Mouse (Mus musculus) ES-CJ7 (cell line): ENCODE measurements at regions not wholly inside any gene's neighbourhood (a gene's known extent, or its start where the extent isn't known, plus 50 kb on each side); places are given as distances from the start of the nearest gene placed in this dataset.

ENCODE experiments used
- DNase-seq: peaks from one replicate; pipeline ENCODE4 v3.0.0; 2011; ENCODE audit warnings: low read depth, low spot score

DNA sequence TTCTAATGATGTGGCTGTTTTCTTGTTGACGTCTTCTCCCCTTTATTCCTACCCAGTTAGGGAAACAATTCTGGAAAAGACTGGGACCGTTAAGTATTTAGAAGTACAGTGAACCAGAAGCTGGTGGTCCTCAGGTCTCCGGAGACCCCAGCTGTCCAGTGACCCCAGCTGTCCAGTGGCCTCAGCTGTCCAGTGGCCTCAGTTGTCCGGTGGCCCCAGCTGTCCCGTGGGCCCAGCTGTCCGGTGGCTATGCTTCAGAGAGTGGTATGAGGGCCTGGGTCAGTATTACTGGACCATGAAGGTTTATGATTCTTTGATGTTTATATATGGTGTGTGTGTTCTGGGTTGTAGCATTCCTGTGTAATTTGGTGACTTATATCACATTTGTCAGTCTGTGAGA lies 186.6 kb downstream of the Zfp326 start:
- DNase-seq, result no peak

DNA sequence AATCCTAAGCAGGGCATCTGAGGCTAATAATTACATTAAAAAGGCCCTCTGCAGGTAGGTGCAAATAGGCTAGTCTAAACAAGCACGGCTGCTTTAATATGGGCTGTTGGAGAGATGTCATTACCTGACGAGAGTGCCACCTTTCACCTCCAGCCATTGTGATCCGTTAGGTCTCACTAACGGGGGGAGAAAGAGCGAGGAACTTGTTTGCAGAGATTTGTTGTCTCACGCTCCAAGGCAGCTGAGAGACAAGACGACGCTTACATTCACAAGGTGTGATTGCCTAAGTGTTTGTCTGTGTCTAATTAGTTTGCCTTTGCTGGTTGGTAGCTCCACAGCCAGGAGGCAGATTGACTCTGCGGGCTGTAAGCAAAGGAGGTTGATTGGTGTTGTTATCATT lies 180.3 kb downstream of the Zfp326 start:
- DNase-seq, result no peak

DNA sequence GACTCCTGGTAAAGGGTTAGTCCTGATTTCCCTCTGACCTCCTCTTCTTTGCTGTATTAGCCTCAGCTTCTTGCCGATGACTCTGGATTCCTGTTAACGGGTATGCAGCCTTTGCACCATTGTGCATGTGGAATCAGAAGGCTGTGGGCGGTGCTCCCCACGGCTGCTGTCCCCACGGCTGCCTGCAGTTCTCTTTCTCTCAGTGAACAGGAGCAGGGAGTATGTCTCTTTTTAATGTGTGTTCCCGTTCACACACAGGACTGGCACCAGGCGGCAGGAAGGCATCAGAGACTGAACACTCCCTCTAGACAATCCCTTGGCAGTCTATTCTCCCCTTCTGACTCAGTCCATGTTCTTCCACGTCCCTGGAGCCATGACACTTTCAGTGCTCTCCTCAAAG lies 178.9 kb downstream of the Zfp326 start:
- no peak for DNase-seq

DNA sequence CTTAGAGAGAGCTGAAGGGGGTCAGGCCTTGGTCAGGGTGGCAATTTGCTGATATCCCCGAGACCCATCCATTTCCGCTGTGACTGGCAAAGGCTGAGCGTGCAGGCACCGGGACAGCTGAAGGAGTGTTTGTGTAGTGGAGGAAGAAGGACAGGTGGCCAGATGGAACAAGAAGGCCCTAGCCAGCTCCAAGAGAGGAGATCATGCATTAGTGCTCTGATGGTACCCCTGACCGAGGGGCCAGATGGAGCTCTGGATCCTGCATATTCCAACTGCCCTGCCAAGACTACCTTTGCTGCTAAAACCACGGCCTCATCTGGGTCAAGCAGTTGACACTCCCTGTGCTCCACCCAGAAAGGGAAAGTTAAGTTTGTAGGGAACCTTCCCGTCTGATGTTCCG lies 174.7 kb downstream of the Zfp326 start:
- DNase-seq, result no peak

DNA sequence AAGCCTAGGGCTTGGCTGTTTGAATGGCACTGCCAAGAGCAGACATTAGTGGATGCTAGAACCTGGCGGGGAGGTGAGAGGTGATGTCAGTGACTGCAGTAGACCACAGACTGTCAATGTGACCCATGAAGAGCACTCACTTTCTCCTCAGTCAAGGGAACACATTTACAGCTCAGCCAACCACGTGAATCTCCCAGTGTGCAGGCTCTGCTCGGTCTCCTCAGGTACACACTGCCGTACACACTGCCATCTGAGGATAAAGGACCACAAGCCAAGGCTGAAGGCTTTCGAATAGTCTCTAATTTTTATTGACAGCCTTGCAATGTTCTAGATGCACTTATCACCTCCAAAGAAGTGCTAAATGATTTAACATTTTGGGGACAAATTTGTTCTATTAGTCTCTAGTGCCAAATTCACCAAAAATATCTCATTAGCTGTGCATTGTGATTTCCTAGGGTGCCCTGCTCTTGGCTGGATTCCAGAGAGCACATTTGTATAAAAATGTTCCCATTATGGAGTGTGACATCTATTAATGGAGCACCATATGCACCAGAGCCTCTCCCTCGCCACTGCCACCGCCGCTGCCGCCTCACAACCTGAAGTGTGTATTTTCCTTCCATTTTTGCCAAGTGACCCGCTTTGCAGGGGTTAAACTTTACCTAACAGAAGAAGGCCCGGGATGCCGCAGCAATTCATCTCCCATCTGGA lies 168.7 kb downstream of the Zfp326 start:
- no peak for DNase-seq

DNA sequence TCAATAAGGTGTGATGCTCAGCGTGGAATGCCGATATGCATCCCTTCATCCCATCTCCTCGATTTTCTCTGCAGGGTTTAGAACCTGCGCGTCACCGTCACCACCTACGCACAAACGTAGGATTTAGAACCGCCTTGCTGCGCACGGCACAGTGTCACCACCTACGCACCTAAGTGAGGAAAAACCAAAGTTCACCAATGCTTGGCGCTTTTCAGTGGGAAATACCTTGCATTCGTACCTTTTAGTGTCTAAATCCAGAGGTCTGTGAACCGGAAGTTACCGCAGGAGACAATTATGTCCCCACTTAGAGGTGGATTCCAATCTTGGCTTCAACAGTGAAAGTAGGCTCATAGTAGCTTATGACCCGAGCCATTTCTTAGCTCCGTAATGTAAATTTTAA lies 162.0 kb downstream of the Zfp326 start:
- no peak for DNase-seq

DNA sequence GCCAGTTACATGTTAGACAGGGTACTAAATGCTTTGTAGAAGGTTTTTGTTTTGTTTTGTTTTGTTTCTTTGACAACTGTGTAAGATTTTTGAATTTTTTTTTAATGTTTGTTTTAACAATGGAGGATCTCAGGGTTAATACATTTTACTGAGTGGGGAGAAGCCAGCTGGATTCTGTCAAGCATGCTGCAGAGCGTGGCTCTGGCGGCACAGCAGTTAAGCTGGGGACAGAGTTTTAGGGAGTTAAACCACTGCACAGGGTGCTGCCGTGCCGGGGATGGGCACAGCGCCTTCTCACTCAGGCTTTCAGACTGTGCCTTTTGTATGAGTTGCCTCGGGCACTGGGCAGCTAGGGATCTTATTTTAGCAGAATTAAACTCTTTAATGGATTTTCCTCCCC lies 159.8 kb downstream of the Zfp326 start:
- no peak for DNase-seq

DNA sequence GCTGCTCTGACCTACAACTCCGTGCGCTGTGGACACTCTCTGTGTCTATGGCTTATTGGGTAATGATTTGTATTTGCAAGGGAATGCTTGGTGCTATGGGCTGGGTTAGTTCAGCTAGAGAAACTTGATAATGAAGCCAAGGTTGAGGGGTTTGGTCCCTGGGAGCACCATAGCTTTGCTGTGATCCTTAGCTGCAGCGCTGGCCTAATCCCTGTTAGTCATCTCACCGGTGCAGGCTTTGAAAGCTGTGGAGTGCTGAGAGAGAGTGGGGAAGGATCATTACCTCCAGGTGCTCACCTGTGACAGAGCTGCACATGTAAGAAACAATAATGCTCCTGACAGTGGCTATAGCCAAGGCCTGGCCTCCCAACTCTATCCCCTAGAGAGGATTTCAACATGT lies 156.6 kb downstream of the Zfp326 start:
- no peak for DNase-seq

DNA sequence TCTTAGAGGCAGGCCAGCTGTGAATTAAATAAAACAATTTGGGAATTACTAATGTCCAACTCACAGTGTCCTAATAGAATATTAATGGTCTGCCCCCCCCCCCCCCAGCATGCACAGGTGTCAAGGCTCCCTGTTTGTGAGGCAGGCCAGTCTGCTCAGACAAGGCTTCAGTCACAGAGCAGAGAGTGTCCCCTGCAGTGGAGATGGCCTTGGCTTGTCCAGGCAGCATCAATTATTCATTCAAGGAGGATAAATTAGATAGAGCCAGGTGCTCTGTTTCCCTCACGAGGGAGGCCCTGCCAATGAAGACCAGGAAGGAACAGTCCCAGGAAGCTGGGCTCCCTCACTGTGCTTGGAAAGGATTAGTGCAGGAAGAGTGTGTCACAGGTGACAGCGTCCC lies 150.5 kb downstream of the Zfp326 start:
- DNase-seq, result no peak

DNA sequence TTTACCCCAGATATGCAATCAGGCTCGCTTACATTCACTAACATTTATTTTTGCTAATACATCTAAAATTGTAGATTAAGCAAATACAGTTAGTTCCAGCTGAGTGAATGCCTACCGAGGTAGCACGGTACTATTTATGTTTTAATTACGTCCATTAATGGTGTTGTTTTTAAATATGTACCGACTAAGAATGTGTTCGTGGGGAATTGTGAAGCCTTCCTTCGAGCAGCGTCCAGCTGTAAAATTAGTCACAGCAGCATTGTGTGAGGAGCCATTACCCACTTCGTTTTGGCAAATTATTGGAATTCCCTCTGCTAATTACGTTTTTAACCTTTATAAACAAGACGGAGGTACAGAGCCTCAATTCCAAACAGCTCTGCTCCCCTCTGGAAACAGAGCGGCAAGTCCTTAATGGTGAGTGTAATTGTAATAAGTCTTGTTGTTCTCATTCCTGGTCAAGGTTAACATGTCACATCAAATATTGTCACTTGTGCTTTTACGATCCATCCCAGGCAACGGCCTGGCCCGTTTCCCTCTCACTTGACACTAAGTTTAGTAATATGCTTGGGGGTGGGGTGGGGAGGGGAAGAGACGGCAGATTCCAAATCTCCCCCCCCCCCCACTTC lies 128.0 kb downstream of the Zfp326 start:
- DNase-seq, result no peak

DNA sequence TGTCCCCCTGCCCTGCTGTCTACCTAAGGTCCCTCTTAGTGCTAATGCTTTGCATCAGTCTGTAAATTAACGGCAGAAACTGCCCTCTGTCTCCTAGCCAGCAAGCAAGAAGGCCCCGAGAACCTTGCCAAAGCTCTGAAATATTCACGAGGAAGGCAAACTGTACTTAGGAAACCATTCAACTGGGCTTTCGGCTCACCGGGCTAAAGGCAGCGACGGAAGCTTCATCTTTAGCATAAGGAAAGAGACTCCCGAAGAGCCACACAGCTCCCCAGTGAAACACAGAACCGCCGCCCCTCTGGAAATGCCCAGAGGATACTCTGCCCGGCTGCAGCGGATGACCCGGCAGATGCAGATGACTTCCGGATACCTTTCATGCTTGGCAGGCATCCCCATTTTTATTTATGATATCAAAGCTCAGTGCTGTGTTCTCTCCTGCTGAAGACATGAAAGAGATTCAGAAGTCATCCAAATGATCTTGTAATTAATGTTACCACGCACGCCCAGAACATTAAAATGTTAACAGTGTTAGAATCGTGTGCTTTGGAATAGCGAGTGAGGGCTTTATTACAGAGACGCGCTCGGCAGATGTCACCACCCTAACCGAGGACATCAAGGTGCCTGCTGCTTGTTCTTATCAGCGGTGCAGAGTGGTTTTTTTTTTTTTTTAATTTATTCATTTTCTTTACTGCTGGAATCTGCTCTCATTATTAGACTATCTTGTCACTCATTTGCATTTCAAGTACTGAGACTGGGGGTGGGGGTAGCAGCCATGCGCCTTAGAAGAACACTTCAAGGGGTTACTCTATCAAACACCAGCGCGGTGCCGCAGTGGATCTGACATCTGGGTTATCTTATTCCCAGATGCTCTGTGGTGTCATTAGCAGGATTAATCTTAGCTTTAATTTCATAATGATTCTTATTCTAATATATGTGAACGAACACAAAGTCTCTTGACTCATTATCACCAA lies 127.2 kb downstream of the Zfp326 start:
- no peak for DNase-seq

DNA sequence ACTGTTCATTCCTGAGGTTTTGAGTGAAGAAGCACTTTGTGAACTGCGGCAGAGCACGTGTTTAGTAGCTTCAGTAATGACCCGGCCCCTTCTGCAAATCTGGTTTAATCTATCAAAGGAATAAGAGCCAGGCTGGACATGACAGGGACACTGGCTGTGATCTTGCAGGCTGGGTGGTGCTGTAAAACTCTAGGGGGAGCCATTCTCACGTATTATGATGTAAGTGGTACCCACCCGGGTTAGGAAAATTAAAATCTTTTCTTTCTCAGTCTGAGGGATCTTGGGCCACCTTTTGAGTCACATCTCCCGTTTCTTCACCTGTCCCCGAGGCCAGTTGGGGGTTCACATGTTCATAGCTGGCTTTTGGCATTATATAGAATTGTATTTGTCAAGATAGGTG lies 126.0 kb downstream of the Zfp326 start:
- no peak for DNase-seq

DNA sequence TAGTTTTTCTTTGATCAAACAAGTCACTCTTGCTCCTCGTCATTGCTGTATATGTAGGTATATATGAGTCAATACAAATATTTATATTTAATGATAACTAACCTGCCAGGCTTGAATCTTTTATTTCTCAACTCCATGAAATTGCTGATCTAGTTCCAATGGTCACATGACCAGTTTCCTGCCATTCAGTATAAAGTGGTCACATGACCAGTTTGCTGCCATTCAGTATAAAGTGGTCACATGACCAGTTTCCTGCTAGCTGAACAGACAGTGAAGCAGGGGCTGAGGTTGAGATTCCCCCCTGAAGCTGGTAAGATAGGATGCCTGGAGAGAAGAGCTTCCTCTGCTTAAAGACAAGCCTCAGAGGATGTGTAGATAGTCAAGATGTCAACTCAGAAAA lies 117.9 kb downstream of the Zfp326 start:
- DNase-seq, result no peak

DNA sequence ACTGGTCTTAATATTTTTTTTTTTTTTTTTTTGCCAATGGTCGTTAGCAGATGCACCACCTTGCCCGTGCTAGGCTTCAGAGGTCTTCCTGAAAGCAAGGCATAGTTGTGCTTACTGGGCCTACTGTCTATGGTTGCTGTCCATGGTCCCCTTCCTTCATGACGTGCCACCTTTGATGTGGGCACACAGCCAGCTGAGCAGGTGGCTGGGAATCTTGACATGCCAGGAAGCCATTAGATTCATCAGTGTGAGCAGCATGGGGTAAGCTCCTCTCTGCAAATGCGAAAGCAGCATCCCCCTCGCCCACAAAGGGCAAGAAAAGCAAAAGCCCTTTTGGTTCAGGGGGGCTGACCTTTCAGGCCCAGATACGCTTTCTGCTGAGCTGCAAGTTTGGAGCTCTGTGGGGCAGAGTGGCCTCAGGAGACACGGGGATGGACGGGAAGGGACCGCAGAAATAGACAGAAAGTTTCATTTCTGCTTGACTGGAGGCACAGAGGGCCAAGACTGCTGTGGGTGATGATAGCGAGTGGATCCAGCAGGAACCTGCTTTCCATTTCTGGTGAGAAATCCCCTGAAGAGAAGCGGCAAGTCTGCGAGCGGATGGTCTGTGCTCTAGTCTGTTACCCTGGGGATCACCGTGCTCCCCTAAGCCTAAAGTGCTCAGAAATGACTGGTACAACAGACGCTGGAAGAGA lies 116.8 kb downstream of the Zfp326 start:
- DNase-seq, result peak; percentile 8

DNA sequence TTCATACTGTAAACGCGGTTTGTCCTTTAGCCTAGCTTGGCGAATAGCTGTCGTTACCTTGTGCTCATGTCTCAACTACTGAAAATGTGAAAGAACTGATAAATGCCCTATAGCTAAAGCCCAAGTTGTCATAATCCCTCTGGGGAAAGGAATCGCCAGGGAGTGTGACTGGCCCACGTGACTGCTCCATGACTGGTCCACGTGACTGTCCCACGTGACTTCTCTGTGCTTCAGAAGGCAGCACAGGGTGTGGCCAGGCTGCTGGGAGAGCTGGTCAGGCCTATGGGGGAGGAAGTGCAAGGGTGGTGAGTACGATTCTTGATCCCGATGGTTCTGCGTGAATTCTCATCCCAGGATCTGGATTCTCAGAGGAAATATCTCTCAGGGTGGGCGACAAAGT lies 114.4 kb downstream of the Zfp326 start:
- peak; percentile 42 for DNase-seq

DNA sequence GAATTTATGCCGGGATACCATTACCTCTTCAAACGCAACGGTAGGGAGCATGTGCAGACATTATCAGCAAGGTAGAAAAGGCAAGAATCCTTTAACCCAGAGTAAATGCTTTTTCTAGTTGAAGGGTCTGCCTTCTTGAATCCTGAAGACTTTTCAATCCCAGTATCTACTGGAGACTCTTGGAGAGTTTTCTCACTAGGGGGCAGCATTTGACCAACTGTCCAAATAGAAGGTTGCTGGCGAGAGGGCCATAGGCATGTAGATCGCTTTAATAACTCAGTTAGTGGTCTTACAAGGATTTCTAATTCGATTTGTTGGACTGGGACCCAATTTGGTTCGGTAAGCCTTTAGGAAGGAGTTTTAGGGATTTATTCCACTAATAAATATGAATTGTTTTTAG lies 110.0 kb downstream of the Zfp326 start:
- DNase-seq, result peak; percentile 70

DNA sequence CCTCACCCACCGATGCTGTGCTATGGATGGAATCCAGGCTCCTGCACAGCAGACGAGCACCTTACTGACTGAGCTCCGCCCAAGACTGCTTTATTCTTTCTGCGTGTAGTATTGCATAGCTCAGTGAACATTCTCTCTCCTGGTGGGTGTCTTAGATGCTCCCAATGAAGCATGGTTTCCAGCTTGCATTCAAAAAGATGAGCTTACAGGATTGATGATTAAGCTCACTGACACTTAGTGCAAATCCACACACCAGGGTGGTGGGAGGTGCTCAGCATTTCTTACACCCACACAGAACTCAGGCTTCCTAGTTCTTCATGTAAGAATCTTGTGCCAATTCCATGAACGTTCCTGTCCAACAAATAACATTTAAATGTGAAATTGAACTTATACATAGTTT lies 106.8 kb downstream of the Zfp326 start:
- no peak for DNase-seq

DNA sequence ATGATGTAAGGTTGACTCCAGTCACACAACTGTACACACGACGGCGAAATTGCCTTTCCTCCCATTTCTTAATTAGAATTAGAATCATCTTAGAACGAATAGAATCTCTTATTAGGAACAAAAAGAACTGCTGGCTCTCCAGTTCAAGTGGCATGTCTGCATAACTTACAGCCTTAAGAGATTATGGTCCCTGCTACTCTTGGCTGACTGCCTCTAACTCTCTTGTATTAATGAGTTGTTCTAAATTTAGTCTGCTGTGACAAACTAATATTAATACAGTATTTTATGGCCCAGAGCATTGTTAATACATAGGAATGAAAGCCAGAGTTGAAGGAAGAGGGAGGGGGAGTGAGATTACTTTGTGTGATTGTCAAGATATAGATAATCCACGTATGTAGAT lies 100.4 kb downstream of the Zfp326 start:
- no peak for DNase-seq

DNA sequence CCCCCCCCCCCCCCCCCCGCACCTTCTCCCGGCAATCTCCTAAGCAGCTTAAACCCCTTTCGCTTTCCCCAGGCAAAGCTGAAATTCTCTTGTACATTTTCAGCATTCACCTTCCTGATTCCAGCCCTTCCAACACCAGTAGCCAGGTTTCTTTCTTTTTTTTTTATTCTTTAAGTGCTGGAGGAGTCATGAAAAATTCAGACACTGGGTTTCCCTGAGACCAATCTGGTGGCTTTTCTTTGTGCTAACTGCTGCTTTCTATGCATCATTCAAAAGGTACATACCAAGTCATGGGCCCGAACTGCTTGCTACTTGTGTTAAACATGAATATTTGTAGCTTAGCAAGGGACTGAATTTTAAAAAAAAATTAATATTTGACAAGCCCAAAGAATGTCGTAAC lies 99.7 kb downstream of the Zfp326 start:
- DNase-seq, result no peak

DNA sequence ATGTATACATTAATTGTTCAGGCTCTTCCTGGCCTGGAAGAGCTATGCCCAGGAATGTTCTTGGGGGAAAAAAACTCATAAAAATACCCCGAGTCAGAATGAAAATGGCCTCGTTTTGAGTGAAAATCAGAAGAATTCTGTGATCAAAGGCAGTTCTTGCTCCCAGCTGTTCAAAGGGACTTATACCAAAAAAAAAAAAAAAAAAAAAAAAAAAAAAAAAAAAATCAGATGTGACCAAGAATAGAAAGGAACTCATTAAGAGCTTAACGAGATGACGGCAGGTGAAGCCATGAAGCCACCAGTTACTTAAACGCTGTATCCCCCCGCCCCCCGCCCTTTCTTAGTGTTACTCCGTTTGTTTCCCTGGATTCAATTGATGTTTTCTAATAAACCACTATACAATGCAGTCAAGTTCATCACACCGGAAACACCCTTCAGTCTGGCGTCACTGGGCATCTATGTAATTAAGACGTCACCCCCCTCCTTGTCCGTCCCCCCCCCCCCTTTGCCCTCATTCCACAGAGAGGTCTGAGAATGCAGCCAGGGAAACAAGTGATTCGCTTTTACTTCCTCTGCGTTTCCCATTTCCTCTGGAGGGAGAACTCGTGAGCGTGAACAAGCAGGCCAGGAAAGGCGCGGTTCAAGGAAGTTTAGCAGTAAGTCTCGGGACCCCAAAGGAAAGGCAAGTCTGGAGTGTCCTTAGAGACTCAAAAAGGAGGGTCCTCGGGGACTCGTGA lies 99.1 kb downstream of the Zfp326 start:
- no peak for DNase-seq

DNA sequence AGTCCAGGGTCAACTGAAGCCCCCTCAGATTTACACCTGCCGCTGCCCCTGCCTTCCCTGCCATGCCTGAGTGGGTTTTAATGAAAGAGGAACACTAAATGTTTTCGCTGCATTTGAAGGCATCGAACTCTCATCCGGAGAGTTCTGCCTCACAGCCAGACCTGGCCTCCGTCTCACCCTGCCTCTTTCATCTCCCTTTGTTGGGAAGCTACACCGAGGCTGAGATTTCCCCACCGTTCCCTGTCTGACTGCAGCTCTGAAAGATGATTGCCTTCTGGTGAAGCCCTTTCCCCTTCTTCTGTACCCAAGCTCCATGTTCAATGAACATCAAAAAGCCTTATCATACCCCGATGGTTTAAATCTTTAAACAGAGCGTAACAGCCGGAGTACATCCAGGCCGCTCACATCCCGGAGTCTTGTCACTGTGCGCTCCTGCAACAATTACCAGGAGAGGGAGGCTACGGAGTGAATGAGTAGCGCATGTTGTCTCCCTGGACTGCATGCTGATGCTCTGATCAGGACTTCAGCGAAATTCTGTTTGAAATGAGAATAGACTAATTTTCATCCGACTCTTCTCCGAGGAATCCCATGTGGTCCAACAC lies 98.3 kb downstream of the Zfp326 start:
- no peak for DNase-seq
